Mouse (Mus musculus) liver, embryonic 11.5 days (tissue): ENCODE measurements around the gene Ccdc34. TPM values are rescaled to one million over a fixed set of nuclear protein-coding genes. Genes with fewer than 3 reads are reported as not detected.

Source experiments
- ATAC-seq: fragments of 200-750 bp; cut with Nextera tagmentation; replicated peaks from 2 replicates; pipeline ENCODE4 v1.8.0; 2017; ENCODE audit warnings: moderate number of reproducible peaks, mild to moderate bottlenecking, moderate TSS enrichment, moderate library complexity; ENCODE audit not compliant: low FRiP score
- DNase-seq: peaks from one replicate; pipeline ENCODE4 v3.0.0-alpha.2; 2017; ENCODE audit warnings: low spot score
- H3K27ac ChIP-seq: fragments of 300-500 bp; sonication (generic); 2 replicates; pipeline ENCODE4 v1.5.1; 2014; ENCODE audit warnings: mild to moderate bottlenecking, low read depth, low read length, control low read depth
- H3K27me3 ChIP-seq: fragments of 300-500 bp; sonication (generic); replicated peaks from 2 replicates; pipeline ENCODE4 v1.6.1; 2014; ENCODE audit warnings: low read length, mixed read lengths; ENCODE audit not compliant: control insufficient read depth, insufficient read depth
- H3K36me3 ChIP-seq: fragments of 300-500 bp; sonication (generic); 2 replicates; pipeline ENCODE4 v1.6.1; 2014; ENCODE audit warnings: mild to moderate bottlenecking, low read length, moderate library complexity, mixed read lengths; ENCODE audit not compliant: control insufficient read depth, insufficient read depth
- H3K4me1 ChIP-seq: fragments of 300-500 bp; sonication (generic); replicated peaks from 2 replicates; pipeline ENCODE4 v1.6.1; 2014; ENCODE audit warnings: low read length, mixed read lengths; ENCODE audit not compliant: control insufficient read depth, insufficient read depth
- H3K4me2 ChIP-seq: fragments of 300-500 bp; sonication (generic); 2 replicates; pipeline ENCODE4 v1.6.1; 2014; ENCODE audit warnings: mild to moderate bottlenecking, control low read depth, moderate library complexity
- H3K4me3 ChIP-seq: fragments of 300-500 bp; sonication (generic); 2 replicates; pipeline ENCODE4 v1.5.1; 2014; ENCODE audit warnings: low read depth, low read length, control low read depth
- H3K9ac ChIP-seq: fragments of 300-500 bp; sonication (generic); 2 replicates; pipeline ENCODE4 v1.6.1; 2014; ENCODE audit warnings: low read depth, low read length, control low read depth
- H3K9me3 ChIP-seq: fragments of 300-500 bp; sonication (generic); 2 replicates; pipeline ENCODE4 v1.6.1; 2016; ENCODE audit warnings: low read length, inconsistent platforms, mixed read lengths; ENCODE audit not compliant: control insufficient read depth
- WGBS: fragments of 180-500 bp; shearing (Covaris S2); extraction: QIAGEN DNeasy Blood & Tissue Kit; methylation state at CpG from one replicate; pipeline ENCODE4 v1.1.7; 2014; 5-methylcytosine and 5-hydroxymethylcytosine counted together
- polyA plus RNA-seq: library from polyadenylated mRNA; unstranded; fragments of >200 nt; fragmentation: Nextera tagmentation; extraction: Ambion mirVana; gene quantifications from 2 replicates; pipeline ENCODE4 v1.2.1, GENCODE M21; 2014

Gene Ccdc34
- polyA plus RNA-seq, 1 experiment from 2014 or later, result 42.5 TPM

DNA sequence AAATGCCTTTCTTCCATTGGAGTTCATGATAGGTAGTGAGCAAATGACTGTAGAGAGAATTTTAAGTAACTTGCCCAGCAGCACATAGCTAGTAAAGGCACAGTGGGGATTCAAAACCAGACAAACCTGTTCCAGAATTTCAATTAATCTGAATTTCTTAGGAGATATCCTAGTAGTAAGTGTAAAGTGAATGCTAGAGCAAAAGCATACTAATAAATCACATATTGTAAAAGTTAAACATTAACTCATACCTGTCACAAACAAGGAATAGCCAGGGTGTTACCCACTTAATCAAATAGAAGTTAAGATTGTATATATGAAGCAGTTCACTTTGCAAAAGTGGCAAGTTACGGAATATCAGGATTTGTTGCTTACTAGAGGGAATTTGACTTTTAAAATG lies 25.9 kb upstream of the Ccdc34 start:
- no peaks in the 10 kb centered on the region for H3K27me3 ChIP-seq
- DNase-seq (no peak), ATAC-seq (no peak)
- H3K4me3 ChIP-seq, result no peak overlapping the region
- 86% methylated on average over 1 of the region's 1 CpGs for WGBS
- H3K9me3 ChIP-seq, result no peaks in the 10 kb centered on the region
- no peak overlapping the region for H3K27ac ChIP-seq
- no peak overlapping the region for H3K4me2 ChIP-seq
- H3K36me3 ChIP-seq, result no peaks in the 10 kb centered on the region
- no peak overlapping the region for H3K9ac ChIP-seq
- peaks cover 42% of the 10 kb centered on the region for H3K4me1 ChIP-seq

DNA sequence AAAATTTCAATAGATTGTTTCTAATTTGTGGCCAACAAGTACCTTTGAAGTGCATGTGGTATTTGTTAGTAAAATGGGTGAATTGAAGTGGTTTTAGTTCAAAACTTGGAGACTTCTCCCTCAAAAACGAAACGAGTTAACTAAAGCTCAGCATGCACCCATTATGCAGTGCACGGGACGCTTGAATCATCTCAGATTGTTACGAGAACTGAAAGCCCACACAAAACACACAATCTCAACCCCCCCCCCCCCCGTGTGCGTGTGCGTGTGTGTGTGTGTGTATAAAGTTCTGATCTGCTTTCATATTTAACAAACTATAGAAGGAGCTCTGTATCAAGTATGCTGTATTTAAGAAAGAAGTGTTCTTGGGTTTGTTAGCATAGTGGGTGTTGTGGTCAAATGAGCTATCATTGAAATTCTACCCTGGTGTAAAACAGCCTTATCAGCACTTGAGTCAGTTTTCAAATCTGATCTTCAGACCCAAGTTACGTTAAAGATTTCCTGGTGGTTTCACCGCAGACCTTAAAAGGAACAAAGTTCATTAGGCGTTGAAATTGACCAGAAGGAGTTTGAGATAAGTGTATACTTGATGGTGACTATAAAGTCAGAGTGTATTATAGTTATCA lies 25.1 kb upstream of the Ccdc34 start:
- WGBS, result 56% methylated on average over 11 of the region's 11 CpGs
- no peak overlapping the region for H3K27ac ChIP-seq
- no peaks in the 10 kb centered on the region for H3K9me3 ChIP-seq
- no peak overlapping the region for H3K9ac ChIP-seq
- DNase-seq (no peak), ATAC-seq (no peak; the same call in 1 of the 2 replicates)
- H3K4me1 ChIP-seq, result peaks cover 42% of the 10 kb centered on the region
- H3K4me2 ChIP-seq, result no peak overlapping the region
- no peaks in the 10 kb centered on the region for H3K27me3 ChIP-seq
- no peaks in the 10 kb centered on the region for H3K36me3 ChIP-seq
- H3K4me3 ChIP-seq, result no peak overlapping the region

DNA sequence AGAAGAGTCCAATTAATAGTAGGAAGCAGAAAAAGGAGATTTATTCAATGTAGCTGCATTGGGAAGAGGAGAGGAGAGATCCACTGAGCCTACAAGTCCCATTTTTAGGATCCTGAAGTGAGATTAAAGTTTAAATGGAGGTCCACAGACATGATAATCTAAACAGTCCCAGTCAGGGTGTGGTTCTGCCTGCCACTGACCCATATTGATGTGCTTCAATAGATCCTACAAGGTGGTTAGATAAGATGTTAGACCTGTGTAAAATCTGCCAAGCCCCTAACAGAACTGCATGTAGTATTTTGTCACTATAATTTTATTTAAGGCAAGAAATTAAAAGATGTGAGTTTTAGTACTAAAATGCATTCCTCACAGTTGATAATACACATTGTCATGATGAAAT lies 24.2 kb upstream of the Ccdc34 start:
- H3K36me3 ChIP-seq, result no peaks in the 10 kb centered on the region
- peaks cover 39% of the 10 kb centered on the region for H3K4me1 ChIP-seq
- no peaks in the 10 kb centered on the region for H3K9me3 ChIP-seq
- ATAC-seq (peak; percentile 80), DNase-seq (no peak)
- no peak overlapping the region for H3K4me3 ChIP-seq
- H3K4me2 ChIP-seq, result no peak overlapping the region
- no peaks in the 10 kb centered on the region for H3K27me3 ChIP-seq
- H3K27ac ChIP-seq, result no peak overlapping the region
- no peak overlapping the region for H3K9ac ChIP-seq

- ATAC-seq, result peak; percentile 65
- peaks cover 29% of the 10 kb centered on the region for H3K4me1 ChIP-seq
- no peaks in the 10 kb centered on the region for H3K9me3 ChIP-seq
- H3K27me3 ChIP-seq, result no peaks in the 10 kb centered on the region
- H3K4me2 ChIP-seq, result peak overlapping the region; percentile 7
- H3K4me3 ChIP-seq, result no peak overlapping the region
- DNase-seq, result no peak
- no peak overlapping the region for H3K27ac ChIP-seq
- H3K9ac ChIP-seq, result no peak overlapping the region
- H3K36me3 ChIP-seq, result no peaks in the 10 kb centered on the region
- 18% methylated on average over 2 of the region's 2 CpGs for WGBS
These were observed 22.6 kb upstream of the Ccdc34 start for GRCm38 (mm10) chr2:109995061-109995460.

DNA sequence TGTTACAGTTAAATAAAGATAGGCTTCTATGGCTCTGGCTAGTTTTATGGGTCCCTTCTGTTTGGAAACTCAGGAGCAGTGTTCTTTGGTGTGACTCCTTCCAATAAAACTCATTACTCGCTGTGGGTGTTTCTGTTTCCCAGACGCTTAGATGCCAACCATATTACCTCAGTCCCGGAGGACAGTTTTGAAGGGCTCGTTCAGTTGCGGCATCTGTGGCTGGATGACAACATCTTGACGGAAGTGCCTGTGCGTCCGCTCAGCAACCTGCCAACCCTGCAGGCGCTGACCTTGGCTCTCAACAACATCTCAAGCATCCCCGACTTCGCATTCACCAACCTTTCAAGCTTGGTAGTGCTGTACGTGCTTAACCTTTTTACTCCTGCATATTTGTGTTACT lies 21.2 kb upstream of the Ccdc34 start:
- DNase-seq (no peak), ATAC-seq (no peak)
- H3K27ac ChIP-seq, result no peak overlapping the region
- H3K9me3 ChIP-seq, result no peaks in the 10 kb centered on the region
- no peaks in the 10 kb centered on the region for H3K27me3 ChIP-seq
- H3K4me3 ChIP-seq, result no peak overlapping the region
- H3K4me1 ChIP-seq, result peaks cover 27% of the 10 kb centered on the region
- no peaks in the 10 kb centered on the region for H3K36me3 ChIP-seq
- no peak overlapping the region for H3K9ac ChIP-seq
- 79% methylated on average over 12 of the region's 12 CpGs for WGBS
- H3K4me2 ChIP-seq, result no peak overlapping the region

- H3K27me3 ChIP-seq, result no peaks in the 10 kb centered on the region
- H3K4me2 ChIP-seq, result no peak overlapping the region
- H3K36me3 ChIP-seq, result no peaks in the 10 kb centered on the region
- peaks cover 15% of the 10 kb centered on the region for H3K4me1 ChIP-seq
- H3K9me3 ChIP-seq, result no peaks in the 10 kb centered on the region
- WGBS, result 97% methylated on average over 1 of the region's 1 CpGs
- no peak overlapping the region for H3K4me3 ChIP-seq
- no peak overlapping the region for H3K9ac ChIP-seq
- DNase-seq (no peak), ATAC-seq (no peak)
- no peak overlapping the region for H3K27ac ChIP-seq
These were observed 12.9 kb upstream of the Ccdc34 start for GRCm38 (mm10) chr2:110004668-110005067.

DNA sequence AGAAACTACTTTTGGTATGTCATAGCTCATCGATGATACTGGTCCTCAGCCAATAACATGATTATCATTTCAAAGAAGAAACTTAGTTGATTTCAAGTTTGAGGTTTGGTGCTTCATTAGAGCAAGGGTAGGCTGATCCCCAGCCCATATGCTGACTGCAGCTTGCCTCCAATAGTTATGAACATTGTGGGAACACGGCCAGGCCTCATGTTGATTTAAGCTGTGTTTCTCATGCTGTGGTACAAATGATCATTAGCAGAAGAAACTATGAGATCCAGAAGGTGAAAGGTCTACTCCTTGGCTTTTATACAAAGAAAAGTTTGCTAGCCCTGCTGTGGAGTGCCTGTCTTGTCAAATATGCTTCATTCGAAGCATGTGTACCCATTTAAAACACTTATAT lies 12.5 kb upstream of the Ccdc34 start:
- Histone ChIP-seq H3K9me3 (no peaks in the 10 kb centered on the region), H3K27me3 (no peaks in the 10 kb centered on the region), H3K27ac (no peak overlapping the region), H3K4me2 (no peak overlapping the region), H3K9ac (no peak overlapping the region), H3K4me1 (peaks cover 15% of the 10 kb centered on the region), H3K4me3 (no peak overlapping the region), H3K36me3 (no peaks in the 10 kb centered on the region)
- 84% methylated on average over 3 of the region's 3 CpGs for WGBS
- ATAC-seq (no peak), DNase-seq (no peak)

GRCm38 (mm10) chr2:110005596-110006239 lies 11.9 kb upstream of the Ccdc34 start:
- DNase-seq (no peak), ATAC-seq (peak; percentile 37)
- 54% methylated on average over 3 of the region's 3 CpGs for WGBS
- H3K9me3 ChIP-seq, result no peaks in the 10 kb centered on the region
- no peak overlapping the region for H3K9ac ChIP-seq
- H3K27ac ChIP-seq, result no peak overlapping the region
- no peaks in the 10 kb centered on the region for H3K27me3 ChIP-seq
- H3K36me3 ChIP-seq, result no peaks in the 10 kb centered on the region
- no peak overlapping the region for H3K4me3 ChIP-seq
- peaks cover 15% of the 10 kb centered on the region for H3K4me1 ChIP-seq
- 0 out of 2 replicates have a peak overlapping the region, but pooled peaks have one; percentile 22 for H3K4me2 ChIP-seq
